13 mouse cellular contexts compared by ENCODE assay signal in the genomic region with DNA sequence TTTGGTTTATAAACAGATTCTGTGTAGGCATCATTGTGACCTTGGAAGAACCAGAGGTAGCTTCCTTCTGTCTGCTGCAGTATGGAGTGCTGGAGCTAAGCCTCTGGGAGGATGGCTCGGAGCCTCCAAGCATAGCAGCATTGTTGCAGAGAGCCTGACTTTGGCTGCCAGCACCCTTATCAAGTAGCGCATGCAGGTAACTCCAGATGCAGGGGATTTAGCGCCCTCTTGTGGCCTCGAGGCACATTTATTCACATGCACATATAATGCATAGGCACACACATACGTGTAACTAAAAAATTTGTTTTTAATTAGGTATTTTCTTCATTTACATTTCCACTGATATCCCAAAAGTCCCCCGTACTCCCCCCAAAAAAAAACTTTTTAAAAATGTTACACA. TPM values are rescaled to one million over a fixed set of nuclear protein-coding genes. Genes with fewer than 3 reads are reported as not detected.
DNase-seq lines count a peak whose midpoint lies in the region; ATAC-seq and TF ChIP-seq lines count a peak whose summit lies in the region.
"Had no signal": no experiment of that assay in that cellular context is flagged by ENCODE, and none has a peak within 500 bp of the region (broad histone marks: within the 10 kb centered on the region; RNA-seq: fewer than 3 reads in every experiment).

No protein-coding gene starts in this region.

- WGBS in liver, adult 2 months, result 90% methylated on average over 6 of the region's 6 CpGs
- WGBS in liver, embryonic 12.5 days (ENCODE audit: insufficient replicate concordance), result 86% methylated on average over 6 of the region's 6 CpGs

- H3K27ac ChIP-seq in liver, adult 2 months (replicated peaks; ENCODE audit: insufficient read depth, low read depth, low read length), result no peak overlapping the region
- H3K27ac ChIP-seq in liver, embryonic 12.5 days, result no peak overlapping the region
- H3K27ac ChIP-seq: embryonic facial prominence, embryonic 12.5 days; limb, embryonic 13.5 days had no signal

- H3K9ac ChIP-seq in liver, adult 2 months (ENCODE audit: low read depth, low read length), result no peak overlapping the region
- no peak overlapping the region for H3K9ac ChIP-seq in liver, embryonic 12.5 days
- H3K9ac ChIP-seq: embryonic facial prominence, embryonic 12.5 days; limb, embryonic 13.5 days had no signal

- no peak overlapping the region for H3K4me2 ChIP-seq in liver, embryonic 12.5 days
- H3K4me2 ChIP-seq: embryonic facial prominence, embryonic 12.5 days; limb, embryonic 13.5 days had no signal

- TF ChIP-seq POLR2A in liver, adult 2 months (IDR thresholded peaks at IDR 0.05; ENCODE audit: extremely low read depth, insufficient read depth, low read length), result no peak

- no peaks in the 10 kb centered on the region for H3K4me1 ChIP-seq in liver, adult 2 months (ENCODE audit: control insufficient read depth, insufficient read depth, low read length)
- no peaks in the 10 kb centered on the region for H3K4me1 ChIP-seq in liver, embryonic 12.5 days
- peaks cover 44% of the 10 kb centered on the region for H3K4me1 ChIP-seq in E14TG2a.4 (replicated peaks; ENCODE audit: low read depth, low read length)

- peaks cover 4% of the 10 kb centered on the region; the same call in 1 of the 2 replicates for H3K9me3 ChIP-seq in liver, embryonic 12.5 days (replicated peaks)
- H3K9me3 ChIP-seq in E14TG2a.4 (ENCODE audit: low read length), result peaks cover 12% of the 10 kb centered on the region
- H3K9me3 ChIP-seq: embryonic facial prominence, embryonic 12.5 days had no signal

- no peaks in the 10 kb centered on the region; the same call in 1 of the 2 replicates for H3K79me2 ChIP-seq in liver, adult 2 months (ENCODE audit: control insufficient read depth, insufficient read depth, low read length)

- DNase-seq in liver, adult 2 months (ENCODE audit: extremely low read depth, low read depth, low spot score), result no peak
- DNase-seq in A20 (ENCODE audit: low read depth, low spot score), result peak; percentile 35
- peak; percentile 1 for DNase-seq in c-Kit-negative CD71-positive TER-119-positive erythroid progenitor cells, embryonic 14.5 days (ENCODE audit: low read depth, low spot score)
- DNase-seq in cerebellum, postnatal 36 days, result no peak
- no peak for DNase-seq in adrenal gland, postnatal 25 days
- DNase-seq: heart, postnatal 14 days; kidney, adult 11 months; layer of hippocampus, adult 9-11 months had no signal

- no peak for ATAC-seq in liver, embryonic 12.5 days
- ATAC-seq: forebrain, embryonic 14.5 days had no signal

- TF ChIP-seq CTCF in liver, adult 2 months (IDR thresholded peaks at IDR 0.05; ENCODE audit: low read depth, low read length), result peak; percentile 25; the same call in 1 of the 2 replicates
- peak; percentile 72 for TF ChIP-seq CTCF in E14TG2a.4 (conservative IDR thresholded peaks at IDR 0.05; ENCODE audit: low read length)

- no peak overlapping the region for H3K4me3 ChIP-seq in liver, adult 2 months (ENCODE audit: insufficient read depth, low read depth, low read length)
- no peak overlapping the region for H3K4me3 ChIP-seq in liver, embryonic 12.5 days
- H3K4me3 ChIP-seq in E14TG2a.4 (replicated peaks; ENCODE audit: low read length), result no peak overlapping the region
- H3K4me3 ChIP-seq: embryonic facial prominence, embryonic 12.5 days; limb, embryonic 13.5 days had no signal

- peaks cover 6% of the 10 kb centered on the region; the same call in 1 of the 2 replicates for H3K36me3 ChIP-seq in liver, adult 2 months (ENCODE audit: control insufficient read depth, insufficient read depth, low read length)
- peaks cover 24% of the 10 kb centered on the region for H3K36me3 ChIP-seq in liver, embryonic 12.5 days
- H3K36me3 ChIP-seq in E14TG2a.4 (ENCODE audit: insufficient read depth, low read length), result peaks cover 40% of the 10 kb centered on the region
- H3K36me3 ChIP-seq: embryonic facial prominence, embryonic 12.5 days had no signal

- H3K27me3 ChIP-seq in liver, adult 2 months (ENCODE audit: control insufficient read depth, insufficient read depth, low read length), result no peaks in the 10 kb centered on the region
- no peaks in the 10 kb centered on the region for H3K27me3 ChIP-seq in liver, embryonic 12.5 days (replicated peaks)
- no peaks in the 10 kb centered on the region for H3K27me3 ChIP-seq in E14TG2a.4 (ENCODE audit: insufficient read depth, low read length)
- H3K27me3 ChIP-seq: embryonic facial prominence, embryonic 12.5 days; limb, embryonic 13.5 days had no signal

RNA-seq across cellular contexts. Expression of a gene that starts 52.5 kb away (rescaled TPM):
- total RNA-seq in liver, adult 2 months (2014; rRNA removed), result 6.6 and 7.5 TPM in 2 replicates
- polyA plus RNA-seq in liver, adult 2 months (2012; rRNA removed), result 4.1 and 6.3 TPM in 2 replicates
- polyA plus RNA-seq in liver, embryonic 12.5 days (2016; fragmentation: Nextera tagmentation; extraction: Ambion mirVana), result 8.8 and 9.1 TPM in 2 replicates
- 20.6 and 22.9 TPM in 2 replicates for total RNA-seq in adrenal gland, postnatal 25 days (2021)

RNA-seq across cellular contexts. Expression of a gene that starts 52.9 kb away (rescaled TPM):
- total RNA-seq in liver, adult 2 months (2014; rRNA removed), result 13.5 and 15.0 TPM in 2 replicates
- polyA plus RNA-seq in liver, adult 2 months (2012; rRNA removed), result 9.9 and 10.7 TPM in 2 replicates
- polyA plus RNA-seq in liver, embryonic 12.5 days (2016; fragmentation: Nextera tagmentation; extraction: Ambion mirVana), result 168 and 171 TPM in 2 replicates
- 49.8 and 52.9 TPM in 2 replicates for total RNA-seq in adrenal gland, postnatal 25 days (2021)

Comparison
In these comparisons a context has a peak if more than half of its experiments do, and no peak if none do; other contexts are left out.
1. DNase-seq: peak in A20 (single experiment) and c-Kit-negative CD71-positive TER-119-positive erythroid progenitor cells, embryonic 14.5 days (single experiment); none in liver, adult 2 months (single experiment), cerebellum, postnatal 36 days (0 of 2) and adrenal gland, postnatal 25 days (single experiment).